Mouse (Mus musculus) neural tube, embryonic 11.5 days (tissue): ENCODE measurements around the gene Cntln. TPM values are rescaled to one million over a fixed set of nuclear protein-coding genes. Genes with fewer than 3 reads are reported as not detected.

ENCODE experiments used
- ATAC-seq: fragments of 200-750 bp; cut with Nextera tagmentation; 2 replicates; pipeline ENCODE4 v1.8.0; 2017; ENCODE audit warnings: moderate number of reproducible peaks, mild to moderate bottlenecking, moderate TSS enrichment, moderate library complexity; ENCODE audit not compliant: insufficient read depth, low FRiP score, low TSS enrichment
- DNase-seq: peaks from one replicate; pipeline ENCODE4 v3.0.0-alpha.2; 2015; ENCODE audit warnings: low spot score
- H3K27ac ChIP-seq: fragments of 300-500 bp; sonication (generic); 2 replicates; pipeline ENCODE4 v1.5.1; 2014; ENCODE audit warnings: low read depth, mild to moderate bottlenecking, low read length
- H3K27me3 ChIP-seq: fragments of 300-500 bp; sonication (generic); 2 replicates; pipeline ENCODE4 v1.6.1; 2014; ENCODE audit warnings: mild to moderate bottlenecking, low read length, mixed read lengths; ENCODE audit not compliant: control insufficient read depth, insufficient read depth
- H3K36me3 ChIP-seq: fragments of 300-500 bp; sonication (generic); 2 replicates; pipeline ENCODE4 v1.6.1; 2014; ENCODE audit warnings: mild to moderate bottlenecking, low read length, moderate library complexity, mixed read lengths; ENCODE audit not compliant: control insufficient read depth, insufficient read depth
- H3K4me1 ChIP-seq: fragments of 300-500 bp; sonication (generic); 2 replicates; pipeline ENCODE4 v1.6.1; 2014; ENCODE audit warnings: low read length, mixed read lengths; ENCODE audit not compliant: control insufficient read depth, insufficient read depth
- H3K4me2 ChIP-seq: fragments of 300-500 bp; sonication (generic); 2 replicates; pipeline ENCODE4 v1.6.1; 2014; ENCODE audit warnings: low read depth, mild to moderate bottlenecking, moderate library complexity
- H3K4me3 ChIP-seq: fragments of 300-500 bp; sonication (generic); 2 replicates; pipeline ENCODE4 v1.5.1; 2014; ENCODE audit warnings: low read depth, low read length
- H3K9ac ChIP-seq: fragments of 300-500 bp; sonication (generic); 2 replicates; pipeline ENCODE4 v1.6.1; 2014; ENCODE audit warnings: mild to moderate bottlenecking, low read length
- H3K9me3 ChIP-seq: fragments of 300-500 bp; sonication (generic); 2 replicates; pipeline ENCODE4 v1.6.1; 2016; ENCODE audit warnings: low read length; ENCODE audit not compliant: control insufficient read depth
- WGBS: fragments of 180-500 bp; shearing (Covaris S2); extraction: QIAGEN DNeasy Blood & Tissue Kit; methylation state at CpG from one replicate; pipeline ENCODE4 v1.1.7; 2014; 5-methylcytosine and 5-hydroxymethylcytosine counted together
- polyA plus RNA-seq: library from polyadenylated mRNA; unstranded; fragments of >200 nt; fragmentation: Nextera tagmentation; extraction: Ambion mirVana; gene quantifications from 2 replicates; pipeline ENCODE4 v1.2.1, GENCODE M21; 2014

Cntln gene
- polyA plus RNA-seq: 9.7 and 11.5 TPM in 2 replicates

- Histone ChIP-seq H3K9me3 (no peaks in the 10 kb centered on the region), H3K4me3 (peak within 1 kb of the TSS; percentile 64), H3K36me3 (no peaks in the 10 kb centered on the region), H3K4me2 (peak within 1 kb of the TSS; percentile 79), H3K9ac (peak within 1 kb of the TSS; percentile 89), H3K27ac (peak within 1 kb of the TSS; percentile 68), H3K4me1 (no peaks in the 10 kb centered on the region), H3K27me3 (no peaks in the 10 kb centered on the region)
- under 1% methylated on average over 44 of the region's 50 CpGs for WGBS
- peak; percentile 94 for ATAC-seq
- DNase-seq: peak; percentile 96
Measured at GRCm38 (mm10) chr4:84884111-84884538, at the start of gene Cntln. Cntln (plus strand) TSS chr4:84884309.

- Histone ChIP-seq H3K27ac (no peak overlapping the region), H3K4me3 (no peak overlapping the region), H3K4me2 (no peak overlapping the region), H3K4me1 (no peaks in the 10 kb centered on the region), H3K36me3 (no peaks in the 10 kb centered on the region), H3K9me3 (no peaks in the 10 kb centered on the region), H3K9ac (no peak overlapping the region), H3K27me3 (no peaks in the 10 kb centered on the region)
- ATAC-seq (0 out of 2 replicates have a peak, but pooled peaks have one; percentile 27), DNase-seq (no peak)
- 44% methylated on average over 5 of the region's 5 CpGs for WGBS
Measured at GRCm38 (mm10) chr4:84836979-84837378, 47.1 kb upstream of the Cntln start.

- no peaks in the 10 kb centered on the region for H3K36me3 ChIP-seq
- H3K9ac ChIP-seq: no peak overlapping the region
- no peak overlapping the region for H3K4me2 ChIP-seq
- no peaks in the 10 kb centered on the region for H3K4me1 ChIP-seq
- no peak overlapping the region for H3K4me3 ChIP-seq
- DNase-seq: no peak
- no peaks in the 10 kb centered on the region for H3K27me3 ChIP-seq
- no peak overlapping the region for H3K27ac ChIP-seq
- WGBS: 83% methylated on average over 3 of the region's 3 CpGs
- no peaks in the 10 kb centered on the region for H3K9me3 ChIP-seq
- ATAC-seq: no peak
Measured at GRCm38 (mm10) chr4:84838545-84838944, 45.6 kb upstream of the Cntln start.

DNA sequence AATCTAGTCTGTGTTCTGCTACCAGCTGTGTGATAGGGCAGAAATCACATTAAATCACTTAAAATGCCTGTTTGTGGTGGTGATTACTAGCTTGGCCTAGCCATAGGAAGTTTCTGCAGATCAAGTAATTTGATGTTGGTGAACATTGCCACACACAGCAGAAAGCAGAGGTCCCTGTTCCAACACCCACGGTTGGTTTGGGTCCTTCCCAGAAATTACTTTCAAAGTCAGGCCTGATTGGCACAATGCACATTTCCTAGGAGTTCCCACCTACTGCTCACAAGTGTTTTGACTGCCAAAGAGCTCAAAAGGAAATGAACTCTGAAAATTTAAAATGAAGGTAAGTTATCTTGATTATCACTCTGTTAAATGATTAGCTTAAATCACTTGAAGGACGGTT, 44.6 kb upstream of the Cntln start:
- H3K9me3 ChIP-seq: no peaks in the 10 kb centered on the region
- no peak overlapping the region for H3K4me2 ChIP-seq
- no peaks in the 10 kb centered on the region for H3K4me1 ChIP-seq
- H3K27me3 ChIP-seq: no peaks in the 10 kb centered on the region
- ATAC-seq (no peak), DNase-seq (no peak)
- H3K36me3 ChIP-seq: no peaks in the 10 kb centered on the region
- H3K27ac ChIP-seq: no peak overlapping the region
- WGBS: 95% methylated on average over 2 of the region's 2 CpGs
- no peak overlapping the region for H3K9ac ChIP-seq
- no peak overlapping the region for H3K4me3 ChIP-seq

GRCm38 (mm10) chr4:84857588-84857987, 26.5 kb upstream of the Cntln start:
- Histone ChIP-seq H3K4me2 (no peak overlapping the region), H3K36me3 (no peaks in the 10 kb centered on the region), H3K27me3 (no peaks in the 10 kb centered on the region), H3K4me3 (no peak overlapping the region), H3K9me3 (no peaks in the 10 kb centered on the region), H3K27ac (no peak overlapping the region), H3K9ac (no peak overlapping the region), H3K4me1 (no peaks in the 10 kb centered on the region)
- no peak for DNase-seq
- 78% methylated on average over 2 of the region's 2 CpGs for WGBS
- ATAC-seq: no peak

- H3K27ac ChIP-seq: no peak overlapping the region
- H3K27me3 ChIP-seq: no peaks in the 10 kb centered on the region
- no peak overlapping the region for H3K4me2 ChIP-seq
- WGBS: 63% methylated on average over 3 of the region's 3 CpGs
- no peak overlapping the region for H3K4me3 ChIP-seq
- no peak overlapping the region for H3K9ac ChIP-seq
- H3K9me3 ChIP-seq: no peaks in the 10 kb centered on the region
- DNase-seq: no peak
- no peaks in the 10 kb centered on the region for H3K36me3 ChIP-seq
- no peak for ATAC-seq
- H3K4me1 ChIP-seq: no peaks in the 10 kb centered on the region
Measured at GRCm38 (mm10) chr4:84876347-84876746, 7.8 kb upstream of the Cntln start.

GRCm38 (mm10) chr4:84883646-84884045, 463 bp upstream of the Cntln start:
- Histone ChIP-seq H3K27me3 (no peaks in the 10 kb centered on the region), H3K4me3 (no peak overlapping the region), H3K4me2 (peak overlapping the region; percentile 79), H3K27ac (no peak overlapping the region), H3K36me3 (no peaks in the 10 kb centered on the region), H3K9me3 (no peaks in the 10 kb centered on the region), H3K4me1 (no peaks in the 10 kb centered on the region), H3K9ac (peak overlapping the region; percentile 89)
- WGBS: 68% methylated on average over 12 of the region's 12 CpGs
- no peak for DNase-seq
- ATAC-seq: no peak

- H3K27ac ChIP-seq: peak overlapping the region; percentile 68
- peak overlapping the region; percentile 79 for H3K4me2 ChIP-seq
- H3K9me3 ChIP-seq: no peaks in the 10 kb centered on the region
- H3K9ac ChIP-seq: peak overlapping the region; percentile 89
- peak overlapping the region; percentile 64 for H3K4me3 ChIP-seq
- peak; percentile 70 for DNase-seq
- no peaks in the 10 kb centered on the region for H3K27me3 ChIP-seq
- H3K36me3 ChIP-seq: no peaks in the 10 kb centered on the region
- ATAC-seq: peak; percentile 76
- no peaks in the 10 kb centered on the region for H3K4me1 ChIP-seq
- 4% methylated on average over 49 of the region's 60 CpGs for WGBS
Measured at GRCm38 (mm10) chr4:84884539-84885270, 596 bp downstream of the Cntln start.

GRCm38 (mm10) chr4:84885271-84885540, 1.1 kb downstream of the Cntln start:
- peak overlapping the region; percentile 89 for H3K9ac ChIP-seq
- H3K4me1 ChIP-seq: no peaks in the 10 kb centered on the region
- H3K4me3 ChIP-seq: peak overlapping the region; percentile 64
- no peak for ATAC-seq
- H3K9me3 ChIP-seq: no peaks in the 10 kb centered on the region
- H3K27me3 ChIP-seq: no peaks in the 10 kb centered on the region
- no peaks in the 10 kb centered on the region for H3K36me3 ChIP-seq
- H3K27ac ChIP-seq: no peak overlapping the region
- no peak for DNase-seq
- WGBS: 69% methylated on average over 1 of the region's 1 CpGs
- peak overlapping the region; percentile 79 for H3K4me2 ChIP-seq
